Mouse (Mus musculus): ENCODE data around the gene 2010111I01Rik. TPM values are rescaled to one million over a fixed set of nuclear protein-coding genes. Genes with fewer than 3 reads are reported as not detected.
"Not testable (repeated sequence)": the region's sequence is repeated elsewhere in the genome, so short reads cannot be mapped to it uniquely, and the experiment has no call there.

The 2010111I01Rik gene
- total RNA-seq, 2 experiments from 2014 or later, result 127 to 139 TPM

- no peak for DNase-seq (ENCODE audit: low spot score in 2 of 2)
These were observed 365.7 kb downstream of the 2010111I01Rik start for GRCm38 (mm10) chr13:63330236-63330860.

GRCm38 (mm10) chr13:63331379-63331778 lies 366.7 kb downstream of the 2010111I01Rik start:
- peak in 1 of 2 experiments; percentile 54 for DNase-seq (ENCODE audit: low spot score in 2 of 2)

- no peak for DNase-seq (ENCODE audit: low spot score in 2 of 2)
These were observed 368.0 kb downstream of the 2010111I01Rik start for GRCm38 (mm10) chr13:63332576-63333300.

- no peak for DNase-seq (ENCODE audit: low spot score in 2 of 2)
These were observed 370.9 kb downstream of the 2010111I01Rik start for GRCm38 (mm10) chr13:63335421-63336134.

- DNase-seq (ENCODE audit: low spot score in 2 of 2), result no peak
These were observed 371.6 kb downstream of the 2010111I01Rik start for GRCm38 (mm10) chr13:63336335-63336734.

- no peak for DNase-seq (ENCODE audit: low spot score in 2 of 2)
These were observed 372.7 kb downstream of the 2010111I01Rik start for GRCm38 (mm10) chr13:63337239-63337960.

GRCm38 (mm10) chr13:63339946-63340345 lies 375.3 kb downstream of the 2010111I01Rik start:
- no peak for DNase-seq (ENCODE audit: low spot score in 2 of 2)

- no peak for DNase-seq (ENCODE audit: low spot score in 2 of 2)
These were observed 378.1 kb downstream of the 2010111I01Rik start for GRCm38 (mm10) chr13:63342781-63343180.

GRCm38 (mm10) chr13:63344481-63344880 lies 379.8 kb downstream of the 2010111I01Rik start:
- DNase-seq (ENCODE audit: low spot score in 2 of 2), result no peak

GRCm38 (mm10) chr13:63345476-63346225 lies 381.0 kb downstream of the 2010111I01Rik start:
- no peak for DNase-seq (ENCODE audit: low spot score in 2 of 2)

- no peak for DNase-seq (ENCODE audit: low spot score in 2 of 2)
These were observed 382.9 kb downstream of the 2010111I01Rik start for GRCm38 (mm10) chr13:63347639-63348038.

GRCm38 (mm10) chr13:63350076-63350475 lies 385.4 kb downstream of the 2010111I01Rik start:
- no peak for DNase-seq (ENCODE audit: low spot score in 2 of 2)

GRCm38 (mm10) chr13:63353312-63353711 lies 388.6 kb downstream of the 2010111I01Rik start:
- DNase-seq (ENCODE audit: low spot score in 2 of 2), result not testable (repeated sequence)

- DNase-seq (ENCODE audit: low spot score in 2 of 2), result no peak
These were observed 391.4 kb downstream of the 2010111I01Rik start for GRCm38 (mm10) chr13:63356101-63356500.

GRCm38 (mm10) chr13:63356558-63356957 lies 391.9 kb downstream of the 2010111I01Rik start:
- DNase-seq (ENCODE audit: low spot score in 2 of 2), result peak in 1 of 2 experiments; percentile 21

GRCm38 (mm10) chr13:63359393-63359792 lies 394.7 kb downstream of the 2010111I01Rik start:
- no peak for DNase-seq (ENCODE audit: low spot score in 2 of 2)

- no peak for DNase-seq (ENCODE audit: low spot score in 2 of 2)
These were observed 395.6 kb downstream of the 2010111I01Rik start for GRCm38 (mm10) chr13:63360111-63360885.

- DNase-seq (ENCODE audit: low spot score in 2 of 2), result no peak
These were observed 397.1 kb downstream of the 2010111I01Rik start for GRCm38 (mm10) chr13:63361755-63362154.

GRCm38 (mm10) chr13:63373460-63374166 lies 408.9 kb downstream of the 2010111I01Rik start:
- no peak for DNase-seq (ENCODE audit: low spot score in 2 of 2)
